In the genomic region with DNA sequence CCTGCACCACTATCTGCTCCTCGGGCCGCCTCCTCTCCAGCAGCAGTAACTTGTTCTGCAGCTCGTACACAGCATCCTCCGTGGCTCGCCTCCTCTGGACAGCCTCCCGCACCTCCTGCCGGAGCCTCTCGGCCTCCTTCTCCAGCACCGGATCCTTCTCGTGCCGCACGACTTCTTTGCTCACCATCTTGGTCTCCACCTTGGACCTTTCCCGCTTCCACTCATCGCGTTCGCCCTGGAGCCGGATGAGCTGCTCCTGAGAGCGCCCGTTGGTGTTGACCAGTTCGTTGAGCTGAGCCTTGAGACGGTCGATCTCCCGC, we compare ENCODE assay signal across 8 mouse cellular contexts. TPM values are rescaled to one million over a fixed set of nuclear protein-coding genes. Genes with fewer than 3 reads are reported as not detected.
DNase-seq lines count a peak whose midpoint lies in the region; ATAC-seq and TF ChIP-seq lines count a peak whose summit lies in the region.

No protein-coding gene starts in this region.

- peak overlapping the region; percentile 46 for H3K4me3 ChIP-seq in heart, embryonic 12.5 days
- H3K4me3 ChIP-seq in ES-E14 (ENCODE audit: insufficient read depth in 1 of 2, low read depth in 1 of 2, low read length in 2 of 2, poor library complexity in 1 of 2, severe bottlenecking in 1 of 2), result peak overlapping the region; percentile 48 to 57
- peak overlapping the region; percentile 25 for H3K4me3 ChIP-seq in hindbrain, embryonic 12.5 days
- peak overlapping the region; percentile 54 for H3K4me3 ChIP-seq in midbrain, embryonic 10.5 days

- peak overlapping the region; percentile 65 for H3K9ac ChIP-seq in heart, embryonic 12.5 days
- peak overlapping the region; percentile 6; the same call in 1 of the 2 replicates for H3K9ac ChIP-seq in ES-E14 (ENCODE audit: insufficient read depth, low read depth, low read length, poor library complexity, severe bottlenecking)
- H3K9ac ChIP-seq in hindbrain, embryonic 12.5 days, result 0 out of 2 replicates have a peak overlapping the region, but pooled peaks have one; percentile 46

- no peak for DNase-seq in heart, adult 9 months (ENCODE audit: low spot score in 2 of 2)
- no peak for DNase-seq in ES-E14 (ENCODE audit: low read depth, low spot score)
- no peak for DNase-seq in midbrain, embryonic 10.5 days (ENCODE audit: low spot score)
- DNase-seq in urinary bladder, postnatal 25 days (ENCODE audit: low spot score), result no peak
- DNase-seq in B cell, adult 2 months, result no peak
- no peak for DNase-seq in left cerebral cortex, adult 9 months (ENCODE audit: low spot score in 2 of 2)

- ATAC-seq in heart, embryonic 12.5 days (ENCODE audit: insufficient number of reproducible peaks, low FRiP score), result no peak
- no peak for ATAC-seq in hindbrain, embryonic 12.5 days (ENCODE audit: low FRiP score)

- WGBS in heart, embryonic 12.5 days, result 7% methylated on average over 23 of the region's 23 CpGs
- 17% methylated on average over 23 of the region's 23 CpGs for WGBS in hindbrain, embryonic 12.5 days
- 15% methylated on average over 23 of the region's 23 CpGs for WGBS in midbrain, embryonic 10.5 days

- H3K9me3 ChIP-seq in heart, embryonic 12.5 days (replicated peaks), result peaks cover 13% of the 10 kb centered on the region
- no peaks in the 10 kb centered on the region for H3K9me3 ChIP-seq in ES-E14 (ENCODE audit: control insufficient read depth, insufficient read depth, low read depth, low read length)
- 0 out of 2 replicates have a peak, but pooled peaks cover 3% of the 10 kb centered on the region for H3K9me3 ChIP-seq in hindbrain, embryonic 12.5 days (replicated peaks)
- H3K9me3 ChIP-seq in midbrain, embryonic 10.5 days (replicated peaks), result peaks cover 21% of the 10 kb centered on the region

- in situ Hi-C loops in ES-E14 (cut with MboI; ENCODE audit: low sequenced_read_pairs in 2 of 2, unreplicated experiment in 2 of 2), result loop anchor here in 1 of 2 experiments (5.0 kb wide), 1 partner anchor 235 kb away; no protein-coding TSS in a partner anchor

- peak overlapping the region; percentile 82 for H3K4me2 ChIP-seq in heart, embryonic 12.5 days
- H3K4me2 ChIP-seq in hindbrain, embryonic 12.5 days (replicated peaks), result peak overlapping the region; percentile 49

- H3K27ac ChIP-seq in heart, embryonic 12.5 days (ENCODE audit: poor library complexity, severe bottlenecking), result no peak overlapping the region
- no peak overlapping the region for H3K27ac ChIP-seq in ES-E14 (ENCODE audit: insufficient read depth, low read depth, low read length, poor library complexity, severe bottlenecking)
- no peak overlapping the region for H3K27ac ChIP-seq in hindbrain, embryonic 12.5 days
- peak overlapping the region; percentile 53 for H3K27ac ChIP-seq in midbrain, embryonic 10.5 days (replicated peaks)

- H3K27me3 ChIP-seq in heart, embryonic 12.5 days (replicated peaks), result peaks cover 58% of the 10 kb centered on the region
- peaks cover 61% of the 10 kb centered on the region for H3K27me3 ChIP-seq in hindbrain, embryonic 12.5 days
- peaks cover 64% of the 10 kb centered on the region for H3K27me3 ChIP-seq in midbrain, embryonic 10.5 days (ENCODE audit: low read depth, poor library complexity, severe bottlenecking)

- no peaks in the 10 kb centered on the region for H3K36me3 ChIP-seq in heart, embryonic 12.5 days
- H3K36me3 ChIP-seq in ES-E14 (ENCODE audit: control insufficient read depth, insufficient read depth, low read length, poor library complexity, severe bottlenecking), result no peaks in the 10 kb centered on the region
- no peaks in the 10 kb centered on the region for H3K36me3 ChIP-seq in hindbrain, embryonic 12.5 days
- peaks cover 12% of the 10 kb centered on the region for H3K36me3 ChIP-seq in midbrain, embryonic 10.5 days

- peaks cover 29% of the 10 kb centered on the region for H3K4me1 ChIP-seq in heart, embryonic 12.5 days (replicated peaks)
- H3K4me1 ChIP-seq in ES-E14 (ENCODE audit: control insufficient read depth in 2 of 2, insufficient read depth in 2 of 2, low read length in 2 of 2, poor library complexity in 1 of 2), result peaks cover 0 to 11% of the 10 kb centered on the region in 2 experiments; a peak in 1 of 4 replicates
- peaks cover 19% of the 10 kb centered on the region for H3K4me1 ChIP-seq in hindbrain, embryonic 12.5 days
- H3K4me1 ChIP-seq in midbrain, embryonic 10.5 days, result peaks cover 36% of the 10 kb centered on the region

TF ChIP-seq in ES-E14, 5 proteins besides CTCF, POLR2A, EP300 and RAD21:
- TF ChIP-seq MAFK (IDR thresholded peaks at IDR 0.05; ENCODE audit: insufficient read depth, low read depth, low read length) (no peak), ZC3H11A (IDR thresholded peaks at IDR 0.05; ENCODE audit: borderline replicate concordance, low read depth, low read length) (no peak), ZNF384 (IDR thresholded peaks at IDR 0.05; ENCODE audit: low read depth, low read length) (no peak), CHD2 (IDR thresholded peaks at IDR 0.05; ENCODE audit: low read depth, low read length) (no peak), HCFC1 (IDR thresholded peaks at IDR 0.05; ENCODE audit: borderline replicate concordance, insufficient read depth, low read length) (no peak)

RNA-seq across cellular contexts. Expression of a gene that starts 15.2 kb away (rescaled TPM):
- 0.53 and 0.84 TPM in 2 replicates for polyA plus RNA-seq in heart, embryonic 12.5 days (2016; fragmentation: Nextera tagmentation; extraction: Ambion mirVana)
- total RNA-seq in ES-E14 (2012; rRNA removed), result 2.9 and 4.5 TPM in 2 replicates
- polyA plus RNA-seq in hindbrain, embryonic 12.5 days (2016; fragmentation: Nextera tagmentation; extraction: Ambion mirVana), result 1.0 and 1.3 TPM in 2 replicates
- 0.32 and 0.57 TPM in 2 replicates for polyA plus RNA-seq in midbrain, embryonic 10.5 days (2016; fragmentation: Nextera tagmentation; extraction: Ambion mirVana)

RNA-seq across cellular contexts. Expression of a gene that starts 23.9 kb away (rescaled TPM):
- 36.1 and 38.3 TPM in 2 replicates for polyA plus RNA-seq in heart, embryonic 12.5 days (2016; fragmentation: Nextera tagmentation; extraction: Ambion mirVana)
- total RNA-seq in ES-E14 (2012; rRNA removed), result 11.2 and 16.5 TPM in 2 replicates
- polyA plus RNA-seq in hindbrain, embryonic 12.5 days (2016; fragmentation: Nextera tagmentation; extraction: Ambion mirVana), result 43.8 and 45.9 TPM in 2 replicates
- polyA plus RNA-seq in midbrain, embryonic 10.5 days (2016; fragmentation: Nextera tagmentation; extraction: Ambion mirVana), result 21.2 and 26.3 TPM in 2 replicates

RNA-seq across cellular contexts. Expression of a gene that starts 24.0 kb away (rescaled TPM):
- 74.9 and 75.5 TPM in 2 replicates for polyA plus RNA-seq in heart, embryonic 12.5 days (2016; fragmentation: Nextera tagmentation; extraction: Ambion mirVana)
- total RNA-seq in ES-E14 (2012; rRNA removed), result 17.0 and 19.1 TPM in 2 replicates
- 57.4 and 63.1 TPM in 2 replicates for polyA plus RNA-seq in hindbrain, embryonic 12.5 days (2016; fragmentation: Nextera tagmentation; extraction: Ambion mirVana)
- polyA plus RNA-seq in midbrain, embryonic 10.5 days (2016; fragmentation: Nextera tagmentation; extraction: Ambion mirVana), result 57.2 and 60.8 TPM in 2 replicates

RNA-seq across cellular contexts. Expression of a gene that starts 51.3 kb away (rescaled TPM):
- polyA plus RNA-seq in heart, embryonic 12.5 days (2016; fragmentation: Nextera tagmentation; extraction: Ambion mirVana), result 73.9 and 74.8 TPM in 2 replicates
- total RNA-seq in ES-E14 (2012; rRNA removed), result 33.4 and 38.2 TPM in 2 replicates
- 85.2 and 88.0 TPM in 2 replicates for polyA plus RNA-seq in hindbrain, embryonic 12.5 days (2016; fragmentation: Nextera tagmentation; extraction: Ambion mirVana)
- 96.1 and 106 TPM in 2 replicates for polyA plus RNA-seq in midbrain, embryonic 10.5 days (2016; fragmentation: Nextera tagmentation; extraction: Ambion mirVana)

RNA-seq across cellular contexts. Expression of a gene that starts 54.7 kb away (rescaled TPM):
- 37.2 and 37.5 TPM in 2 replicates for polyA plus RNA-seq in heart, embryonic 12.5 days (2016; fragmentation: Nextera tagmentation; extraction: Ambion mirVana)
- 29.4 and 32.1 TPM in 2 replicates for total RNA-seq in ES-E14 (2012; rRNA removed)
- polyA plus RNA-seq in hindbrain, embryonic 12.5 days (2016; fragmentation: Nextera tagmentation; extraction: Ambion mirVana), result 80.7 and 80.9 TPM in 2 replicates
- polyA plus RNA-seq in midbrain, embryonic 10.5 days (2016; fragmentation: Nextera tagmentation; extraction: Ambion mirVana), result 58.9 and 71.0 TPM in 2 replicates

Comparison
In these comparisons a context has a peak if more than half of its experiments do, and no peak if none do; other contexts are left out.
1. H3K9ac ChIP-seq: peak in every context shown above with its lines; median percentile 65 in heart, embryonic 12.5 days; 46 in hindbrain, embryonic 12.5 days; 6 in ES-E14.